Mouse (Mus musculus) limb, embryonic 15.5 days (tissue): ENCODE data around the gene Xntrpc. TPM values are rescaled to one million over a fixed set of nuclear protein-coding genes. Genes with fewer than 3 reads are reported as not detected.

Source experiments
- ATAC-seq: fragments of 200-750 bp; cut with Nextera tagmentation; 2 replicates; pipeline ENCODE4 v1.8.0; 2017; ENCODE audit warnings: low read depth, moderate TSS enrichment; ENCODE audit not compliant: insufficient number of reproducible peaks, low FRiP score, low TSS enrichment
- H3K27ac ChIP-seq: fragments of 300-500 bp; sonication (generic); 2 replicates; pipeline ENCODE4 v1.5.1; 2015; ENCODE audit warnings: moderate library complexity, mild to moderate bottlenecking, inconsistent platforms
- H3K27me3 ChIP-seq: fragments of 300-500 bp; sonication (generic); 2 replicates; pipeline ENCODE4 v1.6.1; 2015; ENCODE audit warnings: inconsistent platforms
- H3K36me3 ChIP-seq: fragments of 300-500 bp; sonication (generic); 2 replicates; pipeline ENCODE4 v1.6.1; 2015; ENCODE audit warnings: inconsistent platforms
- H3K4me1 ChIP-seq: fragments of 300-500 bp; sonication (generic); 2 replicates; pipeline ENCODE4 v1.6.1; 2015; ENCODE audit warnings: inconsistent platforms
- H3K4me2 ChIP-seq: fragments of 300-500 bp; sonication (generic); 2 replicates; pipeline ENCODE4 v1.6.1; 2015; ENCODE audit warnings: mild to moderate bottlenecking, inconsistent platforms
- H3K4me3 ChIP-seq: fragments of 300-500 bp; sonication (generic); 2 replicates; pipeline ENCODE4 v1.5.1; 2015; ENCODE audit warnings: mild to moderate bottlenecking, inconsistent platforms
- H3K9ac ChIP-seq: fragments of 300-500 bp; sonication (generic); 2 replicates; pipeline ENCODE4 v1.6.1; 2015; ENCODE audit warnings: inconsistent platforms
- H3K9me3 ChIP-seq: fragments of 300-500 bp; sonication (generic); 2 replicates; pipeline ENCODE4 v1.6.1; 2016; ENCODE audit warnings: inconsistent platforms
- WGBS: fragments of 180-500 bp; shearing (Covaris S2); methylation state at CpG from one replicate; pipeline ENCODE4 v1.1.7; 2015; 5-methylcytosine and 5-hydroxymethylcytosine counted together
- polyA plus RNA-seq: library from polyadenylated mRNA; unstranded; fragments of >200 nt; fragmentation: Nextera tagmentation; extraction: Ambion mirVana; gene quantifications from 2 replicates; pipeline ENCODE4 v1.2.1, GENCODE M21; 2015

The Xntrpc gene
- polyA plus RNA-seq, 1 experiment from 2014 or later = 1.6 TPM

DNA sequence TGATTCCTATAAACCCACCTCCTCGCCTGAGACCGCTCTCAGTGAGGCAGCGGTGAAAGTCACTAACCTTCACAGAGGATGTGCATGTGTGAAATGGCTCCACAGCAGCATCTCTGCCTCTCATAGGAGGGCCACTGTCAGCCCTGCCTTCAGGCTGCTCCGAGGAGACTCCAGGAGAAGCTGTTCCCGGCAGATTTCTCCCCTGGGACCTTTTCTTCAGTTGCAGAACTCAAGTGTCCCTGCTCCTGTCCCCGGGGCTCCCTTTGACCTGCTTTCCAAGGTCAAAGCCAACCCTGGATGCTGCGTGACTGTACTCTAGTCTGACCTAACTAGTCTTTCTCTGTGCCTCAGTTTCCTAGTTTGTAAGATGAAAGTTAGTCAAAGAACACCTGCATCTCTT is 43.7 kb downstream of the Xntrpc start, which contains the start of gene Art5:
Art5 (minus strand) TSS at position 319 of the 400 bp plus-strand sequence.
- no peak within 1 kb of the TSS for H3K4me2 ChIP-seq
- H3K9ac ChIP-seq = no peak within 1 kb of the TSS
- WGBS = 73% methylated on average over 7 of the region's 7 CpGs
- H3K36me3 ChIP-seq = no peaks in the 10 kb centered on the region
- ATAC-seq = no peak
- H3K9me3 ChIP-seq = no peaks in the 10 kb centered on the region
- no peak within 1 kb of the TSS for H3K27ac ChIP-seq
- H3K27me3 ChIP-seq = no peaks in the 10 kb centered on the region
- H3K4me3 ChIP-seq = no peak within 1 kb of the TSS
- H3K4me1 ChIP-seq = peaks cover 13% of the 10 kb centered on the region

DNA sequence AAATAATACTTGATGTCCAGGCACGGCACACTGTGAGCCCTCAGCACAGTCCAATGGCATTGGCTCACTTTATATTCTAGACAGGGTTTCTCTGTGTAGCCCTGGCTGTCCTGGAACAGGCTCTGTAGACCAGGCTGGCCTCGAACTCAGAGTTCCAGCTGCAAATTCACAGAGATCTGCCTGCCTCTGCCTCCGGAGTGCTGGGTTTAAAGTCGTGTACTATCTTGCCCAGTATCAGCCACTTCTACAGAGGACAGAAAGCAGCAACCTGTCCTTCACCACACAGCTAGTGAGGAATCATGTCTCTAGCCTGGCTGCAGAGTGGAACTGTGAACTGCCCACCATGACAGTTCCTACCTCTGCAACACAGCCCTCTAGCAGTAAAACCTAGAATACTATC is 44.2 kb downstream of the Xntrpc start:
- H3K4me2 ChIP-seq = no peak overlapping the region
- no peak for ATAC-seq
- H3K36me3 ChIP-seq = no peaks in the 10 kb centered on the region
- peaks cover 13% of the 10 kb centered on the region for H3K4me1 ChIP-seq
- H3K4me3 ChIP-seq = no peak overlapping the region
- H3K9me3 ChIP-seq = no peaks in the 10 kb centered on the region
- no peaks in the 10 kb centered on the region for H3K27me3 ChIP-seq
- 86% methylated on average over 4 of the region's 4 CpGs for WGBS
- H3K9ac ChIP-seq = no peak overlapping the region
- no peak overlapping the region for H3K27ac ChIP-seq

DNA sequence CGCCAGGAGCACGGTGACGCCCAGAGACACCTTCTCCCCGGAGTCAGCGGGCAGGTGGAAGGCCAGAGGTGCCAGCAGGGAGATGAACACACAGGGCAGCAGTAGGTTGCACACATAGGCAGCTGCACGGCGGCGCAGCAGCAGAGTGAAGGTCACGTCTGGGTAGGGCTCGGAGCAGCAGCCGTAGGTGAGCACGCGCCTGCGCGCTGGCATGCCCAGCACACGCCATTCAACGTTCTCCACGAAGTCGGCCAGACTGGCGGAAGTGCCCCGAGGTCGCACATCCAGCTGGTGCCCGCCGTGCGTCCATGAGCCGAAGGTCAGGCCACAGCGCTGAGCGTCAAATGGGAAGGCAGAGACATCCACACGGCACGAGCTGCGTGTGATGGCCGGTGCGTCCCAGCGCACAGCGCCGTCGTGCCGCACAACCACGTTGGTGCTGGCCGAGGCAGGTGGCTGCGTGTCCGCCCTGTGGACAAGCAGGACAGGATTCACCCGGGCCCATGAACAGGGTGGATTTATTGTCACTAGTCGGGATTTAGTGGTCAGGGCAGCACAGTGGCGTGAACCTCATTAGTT is 47.7 kb downstream of the Xntrpc start:
- peaks cover 2% of the 10 kb centered on the region; the same call in 1 of the 2 replicates for H3K36me3 ChIP-seq
- no peaks in the 10 kb centered on the region for H3K27me3 ChIP-seq
- no peak overlapping the region for H3K27ac ChIP-seq
- peaks cover 1% of the 10 kb centered on the region; the same call in 1 of the 2 replicates for H3K4me1 ChIP-seq
- no peak overlapping the region for H3K9ac ChIP-seq
- H3K4me3 ChIP-seq = no peak overlapping the region
- H3K4me2 ChIP-seq = no peak overlapping the region
- 80% methylated on average over 45 of the region's 45 CpGs for WGBS
- no peak for ATAC-seq
- no peaks in the 10 kb centered on the region for H3K9me3 ChIP-seq

DNA sequence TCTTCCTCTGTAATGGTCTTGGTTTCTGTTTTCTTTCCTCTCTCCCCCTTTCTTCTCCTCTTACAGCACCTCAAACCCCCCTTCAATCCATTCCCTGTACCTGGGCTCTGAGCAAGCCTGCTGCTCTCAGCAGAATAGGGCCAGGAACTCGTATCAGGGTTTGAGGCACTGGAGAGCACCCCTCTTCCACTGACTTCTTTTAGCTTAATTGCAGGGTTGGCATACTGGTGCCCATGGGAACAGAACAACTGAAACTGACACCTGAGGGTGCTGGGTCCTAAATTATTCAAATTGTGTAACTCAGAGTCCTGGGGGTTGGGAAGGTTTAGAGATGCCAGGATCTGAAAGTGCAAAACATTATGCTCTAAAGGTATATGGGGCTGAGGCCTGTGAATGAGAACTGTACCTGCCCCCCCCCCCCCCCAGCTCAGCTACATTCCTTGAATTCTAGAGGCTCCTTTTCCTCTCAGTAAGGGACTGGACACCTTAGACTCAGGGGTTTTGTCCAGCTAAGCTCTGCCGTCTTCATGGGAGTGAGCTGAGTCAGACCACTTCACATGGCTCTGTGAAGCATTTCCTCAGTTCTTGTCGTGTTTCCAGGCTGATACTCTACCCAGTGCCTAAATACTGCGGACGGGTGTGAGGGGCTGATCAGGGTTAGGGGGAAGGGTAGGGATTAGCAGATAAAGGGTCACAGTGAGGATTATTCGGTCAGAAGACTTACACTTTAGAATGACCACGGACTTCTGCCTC is 51.2 kb downstream of the Xntrpc start, which contains the start of gene Chrna10:
Chrna10 (minus strand) TSS at position 250 of the 753 bp plus-strand sequence.
- WGBS = 42% methylated on average over 7 of the region's 7 CpGs
- Histone ChIP-seq H3K4me3 (no peak within 1 kb of the TSS), H3K27ac (no peak within 1 kb of the TSS), H3K9ac (no peak within 1 kb of the TSS), H3K27me3 (no peaks in the 10 kb centered on the region), H3K4me2 (no peak within 1 kb of the TSS), H3K9me3 (no peaks in the 10 kb centered on the region), H3K4me1 (no peaks in the 10 kb centered on the region; the same call in 1 of the 2 replicates), H3K36me3 (peaks cover 35% of the 10 kb centered on the region)
- no peak for ATAC-seq

DNA sequence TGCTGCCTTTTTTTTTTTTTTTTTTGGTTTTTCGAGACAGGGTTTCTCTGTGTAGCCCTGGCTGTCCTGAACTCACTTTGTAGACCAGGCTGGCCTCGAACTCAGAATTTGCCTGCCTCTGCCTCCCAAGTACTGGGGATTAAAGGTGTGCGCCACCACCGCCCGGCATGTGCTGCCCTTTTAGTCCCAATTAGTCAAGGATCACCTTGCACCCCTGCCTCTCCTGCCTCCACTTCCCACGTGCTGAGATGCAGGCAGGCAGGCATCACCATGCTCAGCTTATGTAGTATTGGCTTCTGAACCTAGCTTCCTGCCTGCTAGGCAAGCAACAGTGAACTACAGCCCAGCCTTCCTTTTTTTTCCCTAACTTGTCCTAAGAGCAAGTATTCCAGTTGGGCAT is 51.9 kb downstream of the Xntrpc start:
- no peak for ATAC-seq
- H3K36me3 ChIP-seq = peaks cover 41% of the 10 kb centered on the region
- no peaks in the 10 kb centered on the region for H3K9me3 ChIP-seq
- H3K9ac ChIP-seq = no peak overlapping the region
- no peak overlapping the region for H3K27ac ChIP-seq
- no peaks in the 10 kb centered on the region; the same call in 1 of the 2 replicates for H3K4me1 ChIP-seq
- H3K27me3 ChIP-seq = no peaks in the 10 kb centered on the region
- WGBS = 71% methylated on average over 6 of the region's 6 CpGs
- H3K4me3 ChIP-seq = no peak overlapping the region
- no peak overlapping the region for H3K4me2 ChIP-seq

DNA sequence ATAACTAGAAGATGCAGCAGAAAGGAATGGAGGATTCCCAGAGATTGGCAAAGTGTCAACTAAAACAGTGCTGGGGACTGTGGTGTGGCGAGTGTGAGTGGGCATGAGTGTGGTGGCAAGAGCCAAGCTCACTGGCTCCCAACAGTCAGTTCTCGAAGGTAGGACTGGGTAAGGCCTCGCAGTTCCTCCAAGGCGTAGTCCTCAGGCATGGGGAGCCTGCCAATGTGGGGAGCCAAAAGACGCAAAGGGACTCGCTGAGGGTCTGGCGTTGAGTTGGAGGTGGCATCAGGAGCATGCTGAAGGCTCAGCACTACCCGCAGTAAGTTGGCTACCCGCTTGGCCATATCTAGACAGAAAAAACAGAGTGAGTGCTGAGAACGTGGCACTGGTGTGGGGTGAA is 54.8 kb downstream of the Xntrpc start:
- no peak for ATAC-seq
- peaks cover 71% of the 10 kb centered on the region for H3K36me3 ChIP-seq
- WGBS = 94% methylated on average over 10 of the region's 10 CpGs

DNA sequence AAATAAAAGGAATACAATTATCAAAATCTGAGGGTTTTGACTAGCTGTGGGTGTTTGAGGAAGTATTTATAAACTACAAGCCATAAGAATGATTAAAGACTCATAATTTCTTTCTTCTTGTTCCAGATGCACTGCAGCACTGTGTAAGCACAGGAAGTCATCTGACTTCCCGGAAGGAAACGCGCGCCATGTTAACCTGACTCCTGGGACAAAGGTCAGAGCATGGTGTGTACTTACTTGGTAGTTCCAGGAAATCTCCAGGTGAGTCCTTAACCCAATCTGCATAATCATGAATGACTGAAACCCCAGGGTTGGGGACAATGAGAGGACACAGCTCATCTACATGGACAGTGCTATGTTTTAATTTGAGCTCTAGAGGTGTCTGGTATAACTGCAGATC is 66.9 kb downstream of the Xntrpc start:
- Histone ChIP-seq H3K27ac (no peak overlapping the region), H3K9ac (no peak overlapping the region), H3K36me3 (peaks cover 74% of the 10 kb centered on the region), H3K9me3 (no peaks in the 10 kb centered on the region), H3K27me3 (no peaks in the 10 kb centered on the region), H3K4me2 (no peak overlapping the region), H3K4me1 (no peaks in the 10 kb centered on the region), H3K4me3 (no peak overlapping the region)
- 86% methylated on average over 4 of the region's 4 CpGs for WGBS
- ATAC-seq = no peak

More for the DNA sequence above, 54.8 kb downstream of the Xntrpc start:
- Histone ChIP-seq H3K27ac (no peak overlapping the region), H3K9ac (no peak overlapping the region), H3K4me2 (no peak overlapping the region), H3K27me3 (no peaks in the 10 kb centered on the region), H3K4me1 (no peaks in the 10 kb centered on the region; the same call in 1 of the 2 replicates), H3K9me3 (no peaks in the 10 kb centered on the region), H3K4me3 (no peak overlapping the region)

DNA sequence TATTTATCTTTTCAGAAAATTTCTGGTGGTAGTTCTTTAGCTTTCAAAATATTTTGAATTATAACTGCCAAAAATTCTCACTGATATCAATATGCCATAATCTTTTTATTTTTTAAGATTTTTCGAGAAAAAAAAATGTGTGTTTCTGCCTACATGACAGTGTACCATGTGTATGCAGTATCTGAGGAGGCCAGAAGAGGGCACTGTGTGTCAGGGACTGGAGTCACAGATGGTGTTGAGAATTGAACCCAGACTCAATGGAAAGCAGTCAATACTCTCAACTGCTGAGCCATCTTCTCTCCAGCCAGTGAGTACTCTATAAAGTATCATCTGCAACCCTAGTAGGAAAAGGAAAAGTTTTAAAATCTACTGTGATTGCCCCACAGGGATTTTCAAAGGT is 72.0 kb downstream of the Xntrpc start:
- Histone ChIP-seq H3K27ac (no peak overlapping the region), H3K9ac (no peak overlapping the region), H3K4me2 (no peak overlapping the region), H3K4me1 (no peaks in the 10 kb centered on the region), H3K36me3 (peaks cover 83% of the 10 kb centered on the region), H3K9me3 (no peaks in the 10 kb centered on the region), H3K27me3 (no peaks in the 10 kb centered on the region), H3K4me3 (no peak overlapping the region)
- no peak for ATAC-seq
- WGBS = 91% methylated on average over 1 of the region's 1 CpGs

DNA sequence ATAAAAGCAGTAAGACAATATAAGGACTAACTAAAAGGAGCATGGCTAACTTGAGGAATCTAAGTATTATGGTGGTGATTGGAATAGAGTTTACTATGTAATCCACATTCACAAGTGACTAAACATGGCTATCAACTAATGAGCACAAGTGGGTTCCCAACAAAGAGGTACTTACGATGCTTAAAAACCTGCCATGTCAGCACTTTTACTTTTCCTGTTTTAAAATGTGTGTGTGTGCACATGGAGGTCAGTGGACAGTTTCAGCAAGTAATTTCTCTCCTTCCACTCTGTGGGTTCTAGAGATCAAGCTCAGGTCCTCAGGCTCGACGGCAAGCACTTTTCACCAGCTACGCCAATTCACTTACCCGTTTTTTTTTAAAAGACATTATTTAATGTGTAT is 72.4 kb downstream of the Xntrpc start:
- Histone ChIP-seq H3K4me2 (no peak overlapping the region), H3K27me3 (no peaks in the 10 kb centered on the region), H3K9ac (no peak overlapping the region), H3K4me1 (no peaks in the 10 kb centered on the region), H3K36me3 (peaks cover 82% of the 10 kb centered on the region), H3K27ac (no peak overlapping the region), H3K9me3 (no peaks in the 10 kb centered on the region), H3K4me3 (no peak overlapping the region)
- ATAC-seq = no peak
- 95% methylated on average over 5 of the region's 5 CpGs for WGBS

Other genes starting within 250 kb of the Xntrpc start
- 0.14 and 0.23 TPM in 2 replicates for gene Phox2a, start 247.4 kb upstream of the Xntrpc start, polyA plus RNA-seq
- 49.4 and 56.6 TPM in 2 replicates for gene Inppl1, start 227.5 kb upstream of the Xntrpc start, polyA plus RNA-seq
- gene Folr2, start 208.5 kb upstream of the Xntrpc start, polyA plus RNA-seq = 3.8 and 5.6 TPM in 2 replicates
- 54.5 and 56.5 TPM in 2 replicates for gene Anapc15, start 202.0 kb upstream of the Xntrpc start, polyA plus RNA-seq
- 0.61 and 0.65 TPM in 2 replicates for gene Folr1, start 194.9 kb upstream of the Xntrpc start, polyA plus RNA-seq
- 166 and 174 TPM in 2 replicates for gene Lamtor1, start 159.8 kb upstream of the Xntrpc start, polyA plus RNA-seq
- gene Tomt, start 159.4 kb upstream of the Xntrpc start, polyA plus RNA-seq = 0.23 and 0.25 TPM in 2 replicates
- 8.8 and 11.5 TPM in 2 replicates for gene Lrrc51, start 131.8 kb upstream of the Xntrpc start, polyA plus RNA-seq
- 66.2 and 72.9 TPM in 2 replicates for gene Numa1, start 131.6 kb upstream of the Xntrpc start, polyA plus RNA-seq
- 1.9 and 2.4 TPM in 2 replicates for gene Il18bp, start 47.0 kb upstream of the Xntrpc start, polyA plus RNA-seq
- gene Rnf121, start 244 bp upstream of the Xntrpc start, polyA plus RNA-seq = 30.8 and 32.8 TPM in 2 replicates
- gene Xndc1, start 202 bp upstream of the Xntrpc start, polyA plus RNA-seq = 30.6 and 32.3 TPM in 2 replicates
- not detected in 2 replicates for gene Trpc2, start 17.4 kb downstream of the Xntrpc start, polyA plus RNA-seq
- 14.9 and 38.9 TPM in 2 replicates for gene Art1, start 36.0 kb downstream of the Xntrpc start, polyA plus RNA-seq
- 3.1 and 3.9 TPM in 2 replicates for gene Art5, start 43.8 kb downstream of the Xntrpc start, polyA plus RNA-seq
- gene Chrna10, start 51.1 kb downstream of the Xntrpc start, polyA plus RNA-seq = 0.15 TPM in 1 of 2 replicates, not detected in the other
- gene Nup98, start 144.5 kb downstream of the Xntrpc start, polyA plus RNA-seq = 29.2 and 30.8 TPM in 2 replicates
- gene Pgap2, start 144.5 kb downstream of the Xntrpc start, polyA plus RNA-seq = 92.5 and 97.2 TPM in 2 replicates
- 65.2 and 76.2 TPM in 2 replicates for gene Rhog, start 190.3 kb downstream of the Xntrpc start, polyA plus RNA-seq
- 33.5 and 38.5 TPM in 2 replicates for gene Stim1, start 202.1 kb downstream of the Xntrpc start, polyA plus RNA-seq